Mouse (Mus musculus): ENCODE results near the gene Ccnd2.

Gene Ccnd2

GRCm38 (mm10) chr6:127106189-127106588, 45.8 kb downstream of the Ccnd2 start:
- DNase-seq: no peak

DNA sequence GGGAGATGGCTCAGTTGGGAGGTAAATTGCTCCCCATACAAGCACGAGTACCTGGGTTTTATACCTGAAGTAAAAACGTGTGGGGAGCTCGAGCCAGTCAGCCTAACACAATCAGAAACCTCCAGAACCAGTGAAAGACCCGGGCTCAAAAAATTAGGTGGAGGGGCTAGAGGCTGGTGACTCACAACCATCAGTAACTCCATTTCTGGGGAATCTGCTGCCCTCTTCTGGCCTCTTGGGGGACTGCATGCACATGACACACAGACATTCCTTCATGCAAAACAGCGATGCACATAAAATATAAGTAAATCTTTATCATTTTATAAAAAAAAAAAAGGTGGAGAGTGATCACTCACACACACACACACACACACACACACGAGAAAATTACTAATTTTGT, 46.9 kb downstream of the Ccnd2 start:
- DNase-seq: peak in 1 of 2 experiments; percentile 35

DNA sequence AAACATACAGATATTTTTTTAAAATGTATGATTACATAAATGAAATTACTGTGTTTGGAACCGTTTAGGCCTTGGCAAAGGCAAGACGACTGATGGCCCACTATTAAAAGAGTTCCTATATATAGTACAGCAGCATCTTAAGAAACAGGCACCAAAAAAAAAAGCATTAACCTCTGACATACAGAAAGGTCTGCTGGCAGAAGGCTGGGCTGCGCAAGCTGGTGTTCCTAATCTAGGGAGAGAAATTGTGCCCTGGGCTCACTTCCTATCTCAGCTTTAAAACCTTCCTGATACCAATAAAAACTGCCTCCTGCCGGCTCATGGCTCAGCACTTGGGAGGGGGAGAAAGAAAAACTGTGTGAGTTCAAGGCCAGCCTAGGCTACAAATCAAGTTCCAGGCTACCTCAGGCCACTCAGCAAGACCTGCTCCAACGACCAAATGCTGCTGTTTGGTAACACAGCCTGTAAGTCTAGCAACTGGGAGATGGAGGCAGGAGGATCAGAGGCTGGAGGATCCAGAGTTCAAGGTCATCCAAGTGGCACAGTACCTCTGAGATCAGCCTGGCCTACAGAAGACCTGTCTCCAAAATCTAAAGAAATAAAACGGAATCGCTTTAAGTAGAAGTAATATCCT, 47.5 kb downstream of the Ccnd2 start:
- DNase-seq: no peak

GRCm38 (mm10) chr6:127103506-127104275, 48.3 kb downstream of the Ccnd2 start:
- no peak for DNase-seq

DNA sequence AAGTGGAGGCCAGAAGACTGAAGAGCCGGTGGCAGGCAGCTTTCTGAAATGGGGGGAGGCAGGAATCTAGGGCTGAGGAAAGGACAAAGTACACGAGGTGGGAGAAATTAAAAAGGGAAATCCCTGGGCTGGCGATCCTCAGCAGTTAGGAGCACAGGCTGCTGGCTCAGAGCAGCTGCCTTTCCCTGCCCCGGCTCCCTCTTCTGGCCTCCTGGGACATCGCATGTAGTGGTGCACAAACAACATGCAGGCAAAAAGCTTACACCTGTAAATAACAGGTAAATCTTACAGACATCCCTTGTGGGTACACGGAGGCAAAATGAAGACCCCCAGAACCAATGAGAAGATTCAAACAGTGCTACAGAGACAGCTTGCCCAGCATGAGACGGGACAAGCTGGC, 57.4 kb downstream of the Ccnd2 start:
- DNase-seq: no peak

DNA sequence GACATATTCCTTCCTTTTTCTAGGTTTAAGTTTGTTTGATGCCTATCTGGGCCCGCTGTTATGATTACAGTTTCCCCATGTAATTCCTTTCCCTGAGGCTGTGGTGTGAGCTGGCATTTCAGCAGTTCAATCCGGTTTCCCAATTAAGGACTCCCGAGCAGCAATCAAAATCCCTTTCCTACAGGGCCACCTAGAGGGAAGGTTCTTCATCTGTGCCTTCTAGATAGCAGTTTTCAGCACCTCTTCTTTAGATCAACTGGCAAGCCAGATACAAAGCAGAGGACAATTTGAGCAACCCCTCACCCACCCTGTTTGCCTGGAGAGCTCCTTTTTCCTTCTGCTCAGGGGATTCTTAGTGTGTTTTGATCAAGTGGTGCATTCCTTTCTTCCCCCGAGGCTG, 65.3 kb downstream of the Ccnd2 start:
- no peak for DNase-seq

- no peak for DNase-seq
Observed at GRCm38 (mm10) chr6:127081820-127082219, 70.2 kb downstream of the Ccnd2 start.

DNA sequence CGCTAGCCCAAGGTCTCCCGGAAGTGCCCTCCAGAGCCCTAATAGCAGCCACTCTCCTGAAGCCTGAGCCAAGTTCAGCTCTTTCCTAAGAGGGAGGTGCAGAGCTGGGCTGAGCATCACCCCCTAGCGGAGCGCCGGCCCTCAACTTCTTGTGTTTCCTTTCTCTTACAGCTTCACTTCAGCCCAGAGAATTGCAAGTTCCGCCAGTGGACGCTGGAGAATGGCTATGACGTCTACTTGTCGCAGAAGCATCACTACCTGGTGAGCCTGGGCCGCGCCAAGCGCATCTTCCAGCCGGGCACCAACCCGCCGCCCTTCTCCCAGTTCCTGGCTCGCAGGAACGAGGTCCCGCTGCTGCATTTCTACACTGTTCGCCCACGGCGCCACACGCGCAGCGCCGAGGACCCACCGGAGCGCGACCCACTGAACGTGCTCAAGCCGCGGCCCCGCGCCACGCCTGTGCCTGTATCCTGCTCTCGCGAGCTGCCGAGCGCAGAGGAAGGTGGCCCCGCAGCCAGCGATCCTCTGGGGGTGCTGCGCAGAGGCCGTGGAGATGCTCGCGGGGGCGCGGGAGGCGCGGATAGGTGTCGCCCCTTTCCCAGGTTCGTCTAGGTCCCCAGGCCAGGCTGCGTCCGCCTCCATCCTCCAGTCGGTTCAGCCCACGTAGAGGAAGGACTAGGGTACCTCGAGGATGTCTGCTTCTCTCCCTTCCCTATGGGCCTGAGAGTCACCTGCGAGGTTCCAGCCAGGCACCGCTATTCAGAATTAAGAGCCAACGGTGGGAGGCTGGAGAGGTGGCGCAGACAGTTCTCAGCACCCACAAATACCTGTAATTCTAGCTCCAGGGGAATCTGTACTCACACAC, 71.9 kb downstream of the Ccnd2 start:
- DNase-seq: peak in 1 of 2 experiments; percentile 12

All from kidney, adult 8-10 months (tissue).